Mouse (Mus musculus) lung, postnatal 4 days (tissue): Measurements from ENCODE around the gene Ssh1.

Experiments
- DNase-seq, 2 experiments: peaks; one replicate each; pipeline ENCODE4 v3.0.0; 2021

Gene Ssh1

GRCm38 (mm10) chr5:113929950-113930647, 63.6 kb downstream of the Ssh1 start:
- DNase-seq: peak; percentile 46 to 67

- DNase-seq: no peak
Measured at GRCm38 (mm10) chr5:113929526-113929925, 64.2 kb downstream of the Ssh1 start.

- no peak for DNase-seq
Measured at GRCm38 (mm10) chr5:113924608-113925007, 69.1 kb downstream of the Ssh1 start.

- peak in 1 of 2 experiments; percentile 59 for DNase-seq
Measured at GRCm38 (mm10) chr5:113921310-113922166, 72.2 kb downstream of the Ssh1 start.

GRCm38 (mm10) chr5:113919060-113919459, 74.6 kb downstream of the Ssh1 start:
- DNase-seq: no peak

GRCm38 (mm10) chr5:113918654-113919053, 75.0 kb downstream of the Ssh1 start:
- peak; percentile 51 to 55 for DNase-seq

GRCm38 (mm10) chr5:113910705-113911104, 83.0 kb downstream of the Ssh1 start:
- DNase-seq: no peak

- no peak for DNase-seq
Measured at GRCm38 (mm10) chr5:113910065-113910701, 83.5 kb downstream of the Ssh1 start.

GRCm38 (mm10) chr5:113908592-113909441, 84.9 kb downstream of the Ssh1 start, which contains the start of gene Coro1c:
TSS of gene Coro1c (minus strand) at chr5:113908758.
- peak; percentile 99 to 100 for DNase-seq

- peak; percentile 83 to 87 for DNase-seq
Measured at GRCm38 (mm10) chr5:113907786-113908567, 85.7 kb downstream of the Ssh1 start.

- DNase-seq: peak; percentile 65 to 70
Measured at GRCm38 (mm10) chr5:113906958-113907735, 86.5 kb downstream of the Ssh1 start.

- DNase-seq: no peak
Measured at GRCm38 (mm10) chr5:113904987-113905386, 88.7 kb downstream of the Ssh1 start.

GRCm38 (mm10) chr5:113902983-113903382, 90.7 kb downstream of the Ssh1 start:
- no peak for DNase-seq

GRCm38 (mm10) chr5:113902017-113902416, 91.7 kb downstream of the Ssh1 start:
- DNase-seq: no peak

GRCm38 (mm10) chr5:113901074-113901571, 92.6 kb downstream of the Ssh1 start:
- peak; percentile 65 to 84 for DNase-seq

- no peak for DNase-seq
Measured at GRCm38 (mm10) chr5:113899543-113899942, 94.2 kb downstream of the Ssh1 start.

- DNase-seq: no peak
Measured at GRCm38 (mm10) chr5:113892005-113892404, 101.7 kb downstream of the Ssh1 start.

GRCm38 (mm10) chr5:113890874-113891273, 102.8 kb downstream of the Ssh1 start:
- peak in 1 of 2 experiments; percentile 64 for DNase-seq

- no peak for DNase-seq
Measured at GRCm38 (mm10) chr5:113889912-113890311, 103.8 kb downstream of the Ssh1 start.

GRCm38 (mm10) chr5:113889181-113889906, 104.3 kb downstream of the Ssh1 start:
- DNase-seq: peak; percentile 51 to 80
